Mouse (Mus musculus) midbrain, postnatal 0 days (tissue): Measurements from ENCODE around the gene Ezr. TPM values are rescaled to one million over a fixed set of nuclear protein-coding genes. Genes with fewer than 3 reads are reported as not detected.

ENCODE experiments used
- ATAC-seq: fragments of 200-750 bp; cut with Nextera tagmentation; 2 replicates; pipeline ENCODE4 v1.8.0; 2017; ENCODE audit warnings: moderate number of reproducible peaks, mild to moderate bottlenecking, moderate TSS enrichment, moderate library complexity; ENCODE audit not compliant: low FRiP score
- DNase-seq: peaks from one replicate; pipeline ENCODE4 v3.0.0-alpha.2; 2015; ENCODE audit warnings: low spot score
- H3K27ac ChIP-seq: fragments of 300-500 bp; sonication (generic); 2 replicates; pipeline ENCODE4 v1.5.1; 2014; ENCODE audit warnings: low read depth, mild to moderate bottlenecking, low read length, mixed read lengths
- H3K27me3 ChIP-seq: fragments of 300-500 bp; sonication (generic); 2 replicates; pipeline ENCODE4 v1.6.1; 2014; ENCODE audit warnings: low read length, control low read depth, mixed read lengths; ENCODE audit not compliant: insufficient read depth
- H3K36me3 ChIP-seq: fragments of 300-500 bp; sonication (generic); 2 replicates; pipeline ENCODE4 v1.6.1; 2014; ENCODE audit warnings: low read length, control low read depth, mixed read lengths; ENCODE audit not compliant: insufficient read depth
- H3K4me1 ChIP-seq: fragments of 300-500 bp; sonication (generic); 2 replicates; pipeline ENCODE4 v1.6.1; 2014; ENCODE audit warnings: mild to moderate bottlenecking, control low read depth, antibody characterized with exemption, low read length, mixed read lengths; ENCODE audit not compliant: insufficient read depth
- H3K4me2 ChIP-seq: fragments of 300-500 bp; sonication (generic); 2 replicates; pipeline ENCODE4 v1.6.1; 2014; ENCODE audit warnings: low read depth, mild to moderate bottlenecking, low read length, mixed read lengths; ENCODE audit not compliant: poor library complexity, severe bottlenecking
- H3K4me3 ChIP-seq: fragments of 300-500 bp; sonication (generic); 2 replicates; pipeline ENCODE4 v1.5.1; 2014; ENCODE audit warnings: low read depth, mild to moderate bottlenecking, low read length, moderate library complexity
- H3K9ac ChIP-seq: fragments of 300-500 bp; sonication (generic); replicated peaks from 2 replicates; pipeline ENCODE4 v1.6.1; 2014; ENCODE audit warnings: mild to moderate bottlenecking, low read length, moderate library complexity, mixed read lengths; ENCODE audit not compliant: poor library complexity, severe bottlenecking
- H3K9me3 ChIP-seq: fragments of 300-500 bp; sonication (generic); 2 replicates; pipeline ENCODE4 v1.6.1; 2016; ENCODE audit warnings: low read length, control low read depth
- CTCF ChIP-seq: IDR thresholded peaks from 2 replicates; pipeline ENCODE4 v1.5.1; 2016; ENCODE audit warnings: antibody characterized with exemption, mild to moderate bottlenecking
- WGBS: fragments of 180-500 bp; shearing (Covaris S2); extraction: QIAGEN DNeasy Blood & Tissue Kit; methylation state at CpG from one replicate; pipeline ENCODE4 v1.1.7; 2014; 5-methylcytosine and 5-hydroxymethylcytosine counted together
- polyA plus RNA-seq: library from polyadenylated mRNA; unstranded; fragments of >200 nt; fragmentation: Nextera tagmentation; extraction: Ambion mirVana; gene quantifications from 2 replicates; pipeline ENCODE4 v1.2.1, GENCODE M21; 2015
- total RNA-seq: library from RNA; depleted of rRNA; stranded (reverse); fragments of >200 nt; gene quantifications from 2 replicates; pipeline ENCODE4 v1.2.3, GENCODE M21; 2014

The Ezr gene
- total and polyA plus RNA-seq, 2 experiments from 2014 or later, result 28.5 to 33.8 TPM

DNA sequence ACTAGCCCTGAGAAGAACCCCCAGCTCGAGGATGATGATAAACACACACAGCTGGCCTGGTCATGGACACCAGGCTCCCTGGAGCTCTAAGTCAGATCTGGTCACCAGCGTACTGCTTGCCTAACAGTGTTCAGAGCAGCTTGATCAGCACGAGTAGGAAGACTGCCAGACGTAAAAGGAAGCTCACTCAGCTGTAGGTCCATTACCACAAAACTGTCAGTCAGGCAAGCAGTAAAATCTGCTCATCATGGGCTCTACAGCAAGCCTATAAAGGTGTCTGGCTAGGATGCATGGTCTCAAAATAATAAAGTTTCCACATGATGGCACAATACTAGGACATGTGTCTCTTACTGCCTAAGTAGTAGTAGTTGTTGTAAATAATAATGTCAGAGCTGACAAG is 13.0 kb downstream of the Ezr start:
- no peaks in the 10 kb centered on the region for H3K27me3 ChIP-seq
- no peak for TF ChIP-seq CTCF
- DNase-seq, result peak; percentile 42
- no peaks in the 10 kb centered on the region for H3K4me1 ChIP-seq
- H3K9me3 ChIP-seq, result no peaks in the 10 kb centered on the region
- H3K9ac ChIP-seq, result no peak overlapping the region
- H3K27ac ChIP-seq, result no peak overlapping the region
- no peak for ATAC-seq
- H3K36me3 ChIP-seq, result no peaks in the 10 kb centered on the region
- WGBS, result 64% methylated on average over 4 of the region's 4 CpGs
- no peak overlapping the region for H3K4me2 ChIP-seq
- H3K4me3 ChIP-seq, result no peak overlapping the region

DNA sequence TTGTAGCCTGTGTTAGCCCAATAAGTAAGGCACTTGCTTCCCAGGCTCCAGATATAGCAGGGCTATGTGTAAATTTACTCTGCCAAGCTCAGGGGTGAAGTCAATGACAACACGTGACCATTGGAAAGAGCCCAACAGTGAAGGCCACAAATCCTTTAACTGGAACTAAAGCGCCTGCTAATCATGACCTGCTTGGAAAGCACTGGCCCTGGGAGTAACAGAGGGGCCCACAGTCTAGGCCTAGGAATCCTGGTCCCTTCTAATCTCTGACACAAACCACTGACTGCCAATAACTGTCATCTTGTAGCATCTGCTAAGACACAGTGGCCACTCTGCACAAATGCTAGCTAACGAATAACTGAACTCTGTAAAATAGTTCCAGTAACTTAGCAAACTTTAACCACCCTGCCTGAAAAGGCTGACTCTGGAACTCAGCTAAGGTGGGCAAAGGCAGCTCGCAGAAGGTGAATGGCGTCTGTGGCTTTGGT is 14.2 kb downstream of the Ezr start:
- Histone ChIP-seq H3K27ac (no peak overlapping the region), H3K4me1 (no peaks in the 10 kb centered on the region), H3K4me3 (no peak overlapping the region), H3K9me3 (no peaks in the 10 kb centered on the region), H3K27me3 (no peaks in the 10 kb centered on the region), H3K36me3 (no peaks in the 10 kb centered on the region), H3K4me2 (no peak overlapping the region), H3K9ac (no peak overlapping the region)
- ATAC-seq (no peak), DNase-seq (peak; percentile 22)
- 75% methylated on average over 5 of the region's 5 CpGs for WGBS
- no peak for TF ChIP-seq CTCF

DNA sequence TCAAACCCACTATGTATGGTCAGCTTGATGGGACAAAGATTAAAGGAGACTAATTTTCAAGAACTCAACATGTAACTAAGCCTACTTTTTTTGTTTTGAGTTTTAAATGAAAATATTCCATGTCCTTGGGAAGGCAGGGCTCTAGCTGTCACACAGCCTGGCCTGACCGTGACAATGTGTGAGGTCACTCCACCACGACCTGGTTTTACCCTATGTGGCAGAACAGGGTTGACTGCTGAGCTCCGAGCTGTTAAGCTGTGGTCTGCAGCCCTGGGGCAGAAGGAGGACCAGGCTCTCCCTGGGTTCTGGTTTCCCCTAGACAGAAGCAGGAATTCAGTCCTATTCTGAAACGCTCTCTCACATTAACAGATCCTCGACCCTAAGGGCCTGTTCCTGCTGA is 14.8 kb downstream of the Ezr start:
- WGBS, result 65% methylated on average over 5 of the region's 5 CpGs

DNA sequence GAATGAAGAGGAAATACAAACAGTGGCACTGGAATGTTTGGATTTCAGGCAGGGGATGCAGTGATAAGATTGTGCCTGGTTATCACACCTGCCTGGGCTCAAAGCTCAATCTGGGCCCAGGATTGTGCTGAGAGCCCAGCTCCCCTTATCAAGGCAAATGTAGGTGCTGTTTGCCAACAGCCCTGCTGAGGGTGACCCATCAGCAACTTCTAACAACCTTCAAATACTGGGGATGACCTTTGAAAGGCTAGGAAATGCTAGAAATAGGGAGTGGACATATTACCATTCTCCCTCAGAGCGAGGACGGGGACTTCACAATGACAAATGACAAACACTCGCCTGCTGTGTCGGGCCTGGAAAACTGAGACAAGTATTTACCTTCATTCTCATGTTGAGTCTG is 15.8 kb downstream of the Ezr start:
- 91% methylated on average over 4 of the region's 4 CpGs for WGBS
- Histone ChIP-seq H3K4me2 (no peak overlapping the region), H3K27ac (no peak overlapping the region), H3K27me3 (no peaks in the 10 kb centered on the region), H3K9me3 (no peaks in the 10 kb centered on the region), H3K4me1 (no peaks in the 10 kb centered on the region), H3K4me3 (no peak overlapping the region), H3K9ac (no peak overlapping the region), H3K36me3 (no peaks in the 10 kb centered on the region)
- DNase-seq, result no peak
- no peak for ATAC-seq
- no peak for TF ChIP-seq CTCF

More for the DNA sequence above, 14.8 kb downstream of the Ezr start:
- no peak for ATAC-seq
- H3K4me1 ChIP-seq, result no peaks in the 10 kb centered on the region
- no peak overlapping the region for H3K9ac ChIP-seq
- H3K27me3 ChIP-seq, result no peaks in the 10 kb centered on the region
- no peaks in the 10 kb centered on the region for H3K36me3 ChIP-seq
- H3K4me3 ChIP-seq, result no peak overlapping the region
- no peak for DNase-seq
- H3K4me2 ChIP-seq, result no peak overlapping the region
- H3K9me3 ChIP-seq, result no peaks in the 10 kb centered on the region
- no peak overlapping the region for H3K27ac ChIP-seq
- no peak for TF ChIP-seq CTCF

DNA sequence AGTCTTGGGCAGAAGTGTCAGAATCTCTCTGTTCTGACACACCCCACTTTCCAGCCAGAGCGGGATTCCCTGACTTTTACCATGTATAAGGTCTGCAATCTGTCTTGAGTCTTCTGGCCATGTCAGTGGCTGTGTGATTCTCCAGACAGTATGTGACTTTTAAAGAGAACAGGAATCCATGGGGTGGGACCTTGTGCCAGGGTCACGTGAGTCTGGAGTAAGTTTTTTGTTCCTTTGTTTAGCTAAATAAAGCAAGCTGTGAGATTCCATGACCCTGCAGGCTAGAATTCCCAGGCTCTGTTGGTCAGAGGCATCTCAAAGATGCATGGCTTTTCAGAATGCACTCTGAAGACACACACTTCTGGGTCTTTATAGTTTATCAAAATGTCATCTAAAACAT is 16.7 kb downstream of the Ezr start:
- Histone ChIP-seq H3K4me3 (no peak overlapping the region), H3K27ac (no peak overlapping the region), H3K9me3 (no peaks in the 10 kb centered on the region), H3K36me3 (no peaks in the 10 kb centered on the region), H3K27me3 (no peaks in the 10 kb centered on the region), H3K9ac (no peak overlapping the region), H3K4me2 (no peak overlapping the region), H3K4me1 (no peaks in the 10 kb centered on the region)
- TF ChIP-seq CTCF, result no peak
- 45% methylated on average over 2 of the region's 2 CpGs for WGBS
- DNase-seq (no peak), ATAC-seq (no peak)

DNA sequence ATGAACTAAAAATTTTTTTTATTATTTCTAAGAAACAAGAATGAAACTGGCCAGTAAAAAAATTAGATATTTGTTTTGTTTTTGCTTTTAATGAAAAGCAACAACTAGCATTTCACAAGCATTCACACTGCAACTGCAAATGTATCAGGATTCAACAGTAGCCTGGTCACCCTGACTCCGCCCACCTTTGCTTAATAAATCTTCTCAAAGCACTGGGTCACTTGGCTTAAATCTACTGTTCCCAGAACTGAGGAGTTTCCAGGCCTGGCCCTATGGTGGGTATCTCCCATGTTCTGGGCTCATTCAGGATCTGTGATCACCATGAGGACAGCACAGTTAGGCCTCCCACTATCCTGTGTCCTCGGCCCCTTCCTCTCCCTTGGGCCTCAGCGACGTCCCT is 17.9 kb downstream of the Ezr start:
- 81% methylated on average over 4 of the region's 4 CpGs for WGBS
- no peak for DNase-seq

More for the DNA sequence above, 17.9 kb downstream of the Ezr start:
- Histone ChIP-seq H3K4me2 (no peak overlapping the region), H3K27ac (no peak overlapping the region), H3K4me3 (no peak overlapping the region), H3K9ac (no peak overlapping the region), H3K27me3 (no peaks in the 10 kb centered on the region), H3K36me3 (no peaks in the 10 kb centered on the region), H3K9me3 (no peaks in the 10 kb centered on the region), H3K4me1 (no peaks in the 10 kb centered on the region)
- ATAC-seq, result no peak
- TF ChIP-seq CTCF, result no peak
